Mouse (Mus musculus): Measurements from ENCODE around the gene Ndufs6.

DNA sequence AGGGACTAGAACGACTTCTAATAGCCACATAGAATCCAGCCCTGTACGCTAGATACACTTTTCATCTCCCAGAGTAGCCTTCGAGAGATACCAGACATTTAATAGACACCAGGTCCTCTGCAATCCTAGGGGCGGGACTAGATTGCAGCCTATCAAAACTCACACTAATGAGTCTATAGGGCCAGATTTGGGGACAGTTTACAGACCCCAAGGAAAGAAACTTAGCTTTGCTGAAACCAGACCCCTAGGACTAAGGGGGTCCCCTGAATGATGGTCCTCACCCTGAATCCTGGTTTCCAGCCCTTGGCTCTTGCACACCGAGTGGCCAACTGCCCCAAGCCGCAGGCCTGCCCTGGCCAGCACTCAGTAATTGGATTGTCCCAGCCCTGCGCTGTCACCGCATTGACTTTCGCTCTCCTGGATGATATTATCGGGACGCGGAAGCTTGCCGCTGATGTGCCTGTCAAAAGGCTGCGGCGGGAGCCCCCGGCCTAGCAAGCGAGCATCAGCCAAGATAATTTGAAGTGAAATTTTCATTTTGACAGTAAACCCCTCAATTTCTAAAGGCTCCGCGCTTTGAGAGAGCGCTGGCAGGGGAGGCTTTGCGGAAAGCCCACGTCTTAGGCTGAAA is 57.8 kb downstream of the Ndufs6 start:
- TF ChIP-seq GATA1 (IDR thresholded peaks at IDR 0.05; ENCODE audit: low read length) (no peak), TAL1 (IDR thresholded peaks at IDR 0.05; ENCODE audit: low read length) (no peak)
